Mouse (Mus musculus) kidney, postnatal 36 days (tissue): Measurements from ENCODE around the gene Nfx1.
"Not testable (repeated sequence)": the region's sequence is repeated elsewhere in the genome, so short reads cannot be mapped to it uniquely, and the experiment has no call there.

Experiments used
- DNase-seq, 2 experiments: peaks; one replicate each; pipeline ENCODE4 v3.0.0; 2021 to 2022; ENCODE audit warnings: mixed read lengths in 2 of 2

The Nfx1 gene

GRCm38 (mm10) chr4:40970842-40971701 lies at the start of gene Nfx1:
Gene Nfx1, plus strand, starts transcription at chr4:40970906.
- peak; percentile 98 to 99 for DNase-seq

- DNase-seq: no peak
These were observed 49.4 kb upstream of the Nfx1 start for GRCm38 (mm10) chr4:40921288-40921687.

- DNase-seq: peak; percentile 33 to 40
These were observed 47.5 kb upstream of the Nfx1 start for GRCm38 (mm10) chr4:40923087-40923651.

GRCm38 (mm10) chr4:40925568-40925967 lies 45.1 kb upstream of the Nfx1 start:
- no peak for DNase-seq

- peak in 1 of 2 experiments; percentile 53 for DNase-seq
These were observed 41.7 kb upstream of the Nfx1 start for GRCm38 (mm10) chr4:40929046-40929445.

GRCm38 (mm10) chr4:40933694-40934093 lies 37.0 kb upstream of the Nfx1 start:
- DNase-seq: no peak

- not testable (repeated sequence) for DNase-seq
These were observed 36.3 kb upstream of the Nfx1 start for GRCm38 (mm10) chr4:40934369-40934768.

- DNase-seq: peak; percentile 20 to 45
These were observed 34.4 kb upstream of the Nfx1 start for GRCm38 (mm10) chr4:40936175-40936839.

- no peak for DNase-seq
These were observed 31.9 kb upstream of the Nfx1 start for GRCm38 (mm10) chr4:40938793-40939192.

- no peak for DNase-seq
These were observed 27.1 kb upstream of the Nfx1 start for GRCm38 (mm10) chr4:40943651-40944050.

GRCm38 (mm10) chr4:40946516-40947121 lies 24.1 kb upstream of the Nfx1 start:
- DNase-seq: no peak

- no peak for DNase-seq
These were observed 23.0 kb upstream of the Nfx1 start for GRCm38 (mm10) chr4:40947565-40948159.

GRCm38 (mm10) chr4:40948160-40948708 lies 22.5 kb upstream of the Nfx1 start, which contains the start of the genes Bag1 and Chmp5:
Gene Bag1, minus strand, starts transcription at chr4:40948294.
Gene Chmp5, plus strand, starts transcription at chr4:40948407.
- DNase-seq: peak; percentile 98 to 99

- peak; percentile 59 to 77 for DNase-seq
These were observed 17.2 kb upstream of the Nfx1 start for GRCm38 (mm10) chr4:40953521-40953920.

- no peak for DNase-seq
These were observed 14.8 kb upstream of the Nfx1 start for GRCm38 (mm10) chr4:40955942-40956341.

- no peak for DNase-seq
These were observed 7.2 kb upstream of the Nfx1 start for GRCm38 (mm10) chr4:40963536-40963935.

- DNase-seq: peak; percentile 10 to 33
These were observed 1.5 kb upstream of the Nfx1 start for GRCm38 (mm10) chr4:40969161-40969560.

- peak; percentile 17 to 34 for DNase-seq
These were observed 720 bp upstream of the Nfx1 start for GRCm38 (mm10) chr4:40969781-40970591.

GRCm38 (mm10) chr4:40970592-40970841 lies 189 bp upstream of the Nfx1 start:
- no peak for DNase-seq

- DNase-seq: peak; percentile 30 to 64
These were observed 1.0 kb downstream of the Nfx1 start for GRCm38 (mm10) chr4:40971744-40972143.

- no peak for DNase-seq
These were observed 3.3 kb downstream of the Nfx1 start for GRCm38 (mm10) chr4:40974011-40974410.

GRCm38 (mm10) chr4:40975678-40976077 lies 5.0 kb downstream of the Nfx1 start:
- peak in 1 of 2 experiments; percentile 49 for DNase-seq
